Mouse (Mus musculus): ENCODE data around the gene Nfx1.

Gene Nfx1

DNA sequence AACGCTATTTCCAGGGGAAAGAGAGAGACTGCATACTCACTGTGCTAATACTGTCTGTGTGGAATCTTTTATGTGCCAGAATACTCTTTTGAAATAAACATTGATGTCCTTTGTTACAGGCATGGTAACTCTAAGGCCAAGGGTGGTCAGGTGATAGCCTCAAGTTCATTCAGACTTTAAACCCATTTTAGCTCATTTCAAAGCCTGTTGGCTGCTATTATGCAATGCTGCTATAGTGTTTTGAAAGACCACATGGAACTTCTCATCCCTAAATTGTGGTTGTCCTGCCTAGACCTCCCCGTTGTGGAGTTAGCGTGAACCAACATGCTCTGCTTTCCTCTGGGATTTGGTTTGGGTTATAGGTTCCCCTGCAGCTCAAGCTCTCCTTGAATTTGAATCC, 5.0 kb downstream of the Nfx1 start:
- DNase-seq (ENCODE audit: low spot score in 2 of 2) = no peak

DNA sequence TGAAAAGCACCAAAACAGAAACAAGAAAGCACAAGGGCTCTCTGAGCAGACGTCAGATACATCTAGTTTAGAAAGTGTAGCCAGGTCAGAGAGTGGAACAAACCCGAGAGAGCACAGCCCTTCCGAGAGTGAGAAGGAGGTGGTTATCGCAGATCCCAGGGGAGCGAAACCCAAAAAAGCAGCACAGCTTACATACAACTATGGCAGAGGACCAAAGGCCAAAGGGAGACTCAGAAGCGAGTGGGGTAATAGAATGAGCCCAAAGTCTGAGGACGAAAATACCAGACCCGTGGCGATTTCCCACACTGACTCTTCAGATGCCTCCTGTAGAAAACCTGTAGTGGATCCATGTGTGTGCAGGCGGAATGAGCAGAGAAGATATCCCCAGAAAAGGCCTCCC, 5.9 kb downstream of the Nfx1 start:
- DNase-seq (ENCODE audit: low spot score in 2 of 2) = no peak

DNA sequence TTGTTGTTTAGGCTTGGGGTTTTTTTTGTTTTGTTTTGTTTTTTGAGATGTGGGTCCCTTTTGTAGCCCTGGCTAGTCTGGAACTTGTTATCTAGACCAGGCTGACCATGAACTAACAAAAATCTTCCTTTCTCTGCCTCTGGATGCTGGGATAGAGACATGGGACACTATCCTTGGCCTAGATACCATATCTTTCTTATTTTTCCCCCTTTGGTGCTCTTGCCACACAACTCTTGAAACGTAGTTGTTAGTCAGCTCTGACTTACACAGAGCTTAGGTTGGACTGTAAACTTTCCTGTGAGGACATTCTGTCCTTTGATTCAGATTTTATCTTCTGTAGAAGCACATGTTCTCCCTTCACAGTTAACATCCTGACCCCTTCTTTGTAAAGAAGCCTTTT, 8.7 kb downstream of the Nfx1 start:
- DNase-seq (ENCODE audit: low spot score in 2 of 2) = no peak

DNA sequence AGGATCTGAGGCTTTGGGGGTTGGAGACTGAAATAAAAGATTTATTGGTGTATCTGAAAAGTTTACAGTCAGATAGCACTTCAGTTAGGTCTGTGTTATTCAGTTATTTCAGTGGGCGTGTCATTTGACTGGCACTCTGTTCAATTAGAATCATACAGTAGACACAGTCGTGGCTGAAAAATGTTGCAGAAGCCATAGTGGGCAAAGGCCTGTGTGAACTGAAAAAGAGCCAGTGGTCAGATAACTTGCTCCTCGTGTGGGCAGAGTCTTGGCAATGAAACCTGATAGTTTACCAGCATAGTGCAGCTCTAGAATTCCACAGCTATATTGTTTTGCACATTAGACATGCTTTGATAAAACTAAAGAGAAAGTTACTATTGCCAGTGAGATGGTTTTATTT, 11.8 kb downstream of the Nfx1 start:
- no peak for DNase-seq (ENCODE audit: low spot score in 2 of 2)

DNA sequence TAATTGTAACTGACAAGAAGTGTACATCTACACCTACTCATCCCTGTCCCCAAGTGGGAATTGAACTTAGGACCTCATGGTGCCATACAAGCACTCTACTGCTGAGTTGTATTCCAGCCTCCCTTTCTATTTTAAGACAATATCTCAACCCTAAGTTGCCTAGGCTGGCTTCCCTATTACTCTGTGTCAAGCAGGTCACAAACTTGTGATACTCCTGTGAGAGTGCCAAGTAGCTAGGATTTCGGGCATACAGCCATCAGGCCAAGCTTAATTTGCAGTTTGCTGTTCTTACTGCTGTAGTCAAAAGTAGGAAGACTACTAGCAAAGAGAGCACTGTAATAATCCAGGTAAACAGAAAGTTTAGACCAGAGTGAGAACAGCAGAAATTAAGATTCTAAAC, 13.0 kb downstream of the Nfx1 start:
- DNase-seq (ENCODE audit: low spot score in 2 of 2) = no peak

DNA sequence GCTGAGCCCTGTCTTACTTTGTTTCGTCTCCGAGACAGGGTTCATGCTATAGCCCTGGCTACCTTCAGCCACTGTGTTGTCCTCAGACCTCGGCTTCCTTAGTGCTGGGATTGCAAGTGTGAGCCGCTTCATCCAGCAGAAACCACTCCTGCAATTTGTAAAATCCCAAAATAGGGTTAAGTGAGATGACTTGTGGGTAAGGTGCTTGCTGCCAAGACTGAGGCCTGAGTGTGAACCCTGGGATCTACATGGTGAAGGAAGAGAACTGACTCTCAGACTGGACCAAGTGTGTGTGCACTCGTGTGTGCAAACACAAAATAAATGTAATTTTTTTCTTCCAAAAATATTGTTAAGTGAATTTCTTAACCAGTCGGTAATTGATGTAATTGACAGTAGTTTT, 18.9 kb downstream of the Nfx1 start:
- DNase-seq (ENCODE audit: low spot score in 2 of 2) = no peak

DNA sequence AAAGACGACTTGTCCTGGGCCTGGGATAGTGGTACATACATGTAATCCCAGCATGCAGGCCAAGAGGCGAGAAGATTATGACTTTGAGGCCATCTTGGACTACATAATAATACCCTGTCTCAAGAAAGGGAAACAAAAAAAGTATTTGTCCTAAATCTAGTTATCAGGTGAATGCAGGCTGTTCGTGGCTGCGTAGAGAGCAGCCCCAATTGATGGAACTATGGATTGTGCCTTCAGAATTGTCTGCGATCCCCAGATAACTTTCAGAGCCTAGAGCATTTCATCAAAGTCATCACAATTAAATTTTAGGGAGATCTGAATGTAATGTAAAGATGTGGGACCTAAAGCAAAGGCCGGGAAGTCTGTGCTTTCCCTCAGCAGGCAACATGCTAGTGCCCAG, 25.6 kb downstream of the Nfx1 start:
- DNase-seq (ENCODE audit: low spot score in 2 of 2) = no peak

DNA sequence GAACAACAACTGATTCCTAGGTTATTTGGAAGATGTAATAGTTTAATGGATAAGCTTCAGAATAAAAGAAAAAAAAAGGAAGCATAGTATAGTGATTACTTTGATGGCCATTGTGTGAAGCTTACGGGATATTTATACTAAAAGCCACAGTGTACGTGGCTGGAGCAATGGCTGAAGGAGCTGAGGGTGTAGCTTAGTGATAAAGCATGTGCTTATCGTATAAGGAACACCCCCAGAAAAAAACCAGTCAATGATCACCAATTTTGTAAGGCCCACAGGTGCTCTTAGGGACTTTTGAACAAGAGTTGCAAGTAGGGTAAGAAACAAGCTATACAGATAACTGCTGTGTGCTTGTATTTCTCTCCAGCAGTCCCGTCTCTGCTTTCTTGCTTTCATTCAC, 27.2 kb downstream of the Nfx1 start:
- no peak for DNase-seq (ENCODE audit: low spot score in 2 of 2)

DNA sequence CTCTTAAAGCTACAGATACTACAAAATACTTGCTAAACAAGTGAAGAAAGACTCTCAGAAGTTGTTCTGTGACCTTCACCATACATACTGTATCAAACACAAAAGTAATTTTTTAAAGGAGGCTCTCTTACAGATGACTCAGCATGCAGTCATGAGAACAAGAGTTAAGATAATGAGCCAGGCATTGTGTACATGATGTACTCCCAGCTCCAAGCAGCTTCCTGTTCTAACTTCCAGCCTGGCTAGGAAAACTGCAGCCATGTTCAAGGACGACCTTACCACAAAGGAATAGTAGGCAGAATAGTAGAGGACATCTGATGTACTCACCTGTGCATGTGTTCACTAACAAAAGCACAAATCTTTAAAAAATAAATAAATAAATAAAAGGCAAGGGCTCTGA, 29.6 kb downstream of the Nfx1 start:
- DNase-seq (ENCODE audit: low spot score in 2 of 2) = no peak

DNA sequence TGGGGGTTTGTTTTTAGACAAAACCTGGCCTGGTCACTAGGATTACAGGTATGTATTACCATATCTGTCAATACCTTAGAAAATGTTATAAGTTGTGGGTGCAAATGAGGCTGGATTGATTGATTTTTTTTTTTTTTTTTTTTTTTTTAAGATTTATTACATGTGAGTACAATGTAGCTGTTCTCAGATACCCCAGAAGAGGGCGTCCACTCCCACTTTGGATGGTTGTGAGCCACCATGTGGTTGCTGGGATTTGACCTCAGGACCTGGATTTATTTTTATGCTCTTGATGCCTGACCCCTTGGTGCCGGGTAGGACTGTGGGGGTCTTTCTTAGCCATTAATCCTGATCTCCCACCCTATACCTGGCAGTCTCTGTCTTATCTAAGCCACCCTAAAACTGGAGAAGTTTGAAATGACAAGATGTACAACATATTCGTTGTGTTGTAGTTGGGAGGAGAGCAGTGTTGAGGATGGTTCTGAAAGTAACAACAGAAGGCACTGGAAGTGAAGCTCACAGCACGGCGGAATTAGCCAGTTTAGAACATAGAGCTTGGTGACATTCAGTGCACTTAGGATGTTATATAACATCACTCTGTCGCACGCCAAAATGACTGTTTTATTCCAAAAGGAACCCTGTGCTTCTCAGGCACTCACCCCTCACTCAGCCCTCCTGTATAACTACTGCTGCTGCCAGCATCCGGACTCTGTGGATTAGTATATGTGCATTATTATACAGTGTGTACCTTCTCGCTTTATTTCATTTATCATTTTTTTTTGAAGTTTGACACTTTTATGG, 30.3 kb downstream of the Nfx1 start:
- DNase-seq (ENCODE audit: low spot score in 2 of 2) = no peak

DNA sequence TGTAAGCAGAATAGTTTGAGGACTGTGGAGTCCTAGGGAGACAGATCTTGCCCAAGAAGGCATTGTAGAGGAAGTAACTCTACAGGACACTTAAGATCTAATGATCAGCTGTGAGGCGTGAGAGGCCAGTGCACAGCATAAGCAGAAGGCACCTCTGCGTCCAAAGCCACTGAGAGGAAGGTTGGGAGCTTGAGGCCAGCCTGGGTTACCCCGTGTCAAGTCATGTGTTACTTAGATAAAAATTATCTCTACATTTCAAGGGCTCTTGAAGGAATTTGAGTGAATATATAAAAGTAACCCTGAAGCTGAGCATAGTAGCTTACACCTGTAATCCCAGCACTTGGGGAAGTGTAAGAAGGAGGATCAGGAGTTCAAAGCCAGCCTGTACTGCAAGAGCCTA, 42.6 kb downstream of the Nfx1 start:
- no peak for DNase-seq (ENCODE audit: low spot score in 2 of 2)

DNA sequence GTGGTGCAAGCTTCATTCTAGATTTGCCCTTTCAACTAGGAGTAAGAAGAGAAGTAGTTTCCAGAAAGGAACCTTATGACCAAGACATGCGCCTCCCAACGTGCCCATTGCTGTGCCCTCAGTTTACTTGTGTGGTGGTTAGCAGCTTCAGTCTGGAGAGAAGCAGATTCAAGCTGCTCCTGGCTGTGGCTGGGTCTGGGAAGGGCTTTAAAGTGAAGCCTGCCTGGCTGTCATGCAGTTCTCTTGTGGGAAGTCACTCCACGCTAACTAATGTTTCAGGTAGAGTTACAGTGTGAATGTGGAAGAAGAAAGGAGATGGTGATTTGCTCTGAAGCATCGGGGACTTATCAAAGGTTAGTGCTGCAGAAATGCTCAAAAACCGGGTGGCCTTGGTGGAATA, 45.1 kb downstream of the Nfx1 start:
- no peak for DNase-seq (ENCODE audit: low spot score in 2 of 2)

DNA sequence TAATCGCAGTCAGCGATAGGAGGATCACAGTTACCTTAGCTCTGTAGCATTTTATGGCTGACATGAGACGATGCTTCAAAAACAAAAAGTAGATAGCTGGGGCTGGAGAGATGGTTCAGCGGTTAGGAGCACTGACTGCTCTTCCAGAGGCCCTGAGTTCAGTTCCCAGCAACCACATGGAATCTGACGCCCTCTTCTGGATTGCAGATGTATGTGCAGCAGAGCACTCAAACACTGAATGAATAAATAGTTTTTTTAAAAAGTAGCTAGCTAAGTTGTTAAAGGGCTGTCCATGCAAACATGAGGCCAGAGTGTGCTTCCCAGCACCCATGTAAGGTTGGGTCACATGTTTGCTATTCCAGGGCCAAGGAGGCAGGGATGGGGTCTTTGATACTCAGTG, 50.4 kb downstream of the Nfx1 start:
- no peak for DNase-seq (ENCODE audit: low spot score in 2 of 2)

DNA sequence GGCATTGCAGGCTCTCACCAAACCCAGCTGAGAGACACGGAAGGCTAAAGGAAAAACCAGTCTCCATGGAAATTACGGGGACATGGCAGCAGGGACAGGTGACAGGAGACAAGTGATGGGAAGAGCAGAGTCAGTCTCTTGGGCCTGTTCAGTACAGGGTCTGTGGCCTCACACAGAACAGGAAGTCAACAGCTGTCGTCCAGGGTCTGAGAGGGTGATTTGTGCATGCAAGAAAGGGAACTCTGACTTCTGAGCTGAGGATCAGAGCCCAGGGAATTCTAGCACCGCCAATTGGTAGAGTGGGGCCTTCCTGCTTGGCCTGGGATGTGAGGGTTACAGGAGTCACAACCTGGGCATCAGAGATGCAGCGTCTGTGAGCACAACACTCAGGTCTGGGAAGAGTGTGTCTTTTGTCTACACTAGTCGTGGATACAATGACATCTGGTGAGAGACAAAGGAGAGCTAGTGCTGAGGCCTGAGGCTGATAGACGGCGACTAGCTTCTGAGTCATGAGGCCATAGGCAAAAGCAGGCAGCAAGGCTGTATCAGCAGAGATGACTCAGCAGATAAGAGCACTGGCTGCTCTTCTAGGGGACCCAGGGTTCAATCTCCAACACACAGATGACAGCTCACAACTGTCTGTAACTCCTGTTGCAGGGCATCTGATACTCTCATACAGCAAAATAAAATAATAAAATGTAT, 55.5 kb downstream of the Nfx1 start:
- DNase-seq (ENCODE audit: low spot score in 2 of 2) = no peak

DNA sequence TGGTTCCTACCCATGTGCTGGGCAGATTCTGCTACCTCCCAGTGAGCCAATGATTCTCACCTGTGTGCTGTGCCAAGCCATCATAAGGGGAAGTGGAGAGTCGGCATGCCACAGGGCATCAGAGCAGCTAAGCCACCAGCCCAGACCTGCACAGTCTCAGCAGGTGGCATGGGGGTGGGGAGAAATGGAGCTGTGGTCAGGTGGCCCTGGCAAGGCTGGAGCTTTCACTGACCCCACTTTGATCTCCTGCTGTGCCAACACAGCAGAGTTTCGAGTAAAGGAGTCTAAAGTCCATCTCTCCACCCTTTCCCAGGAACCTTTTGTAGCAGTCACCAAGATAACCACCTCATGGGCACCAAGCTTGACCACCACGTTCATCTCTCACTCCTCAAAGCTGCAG, 57.2 kb downstream of the Nfx1 start:
- DNase-seq (ENCODE audit: low spot score in 2 of 2) = no peak

DNA sequence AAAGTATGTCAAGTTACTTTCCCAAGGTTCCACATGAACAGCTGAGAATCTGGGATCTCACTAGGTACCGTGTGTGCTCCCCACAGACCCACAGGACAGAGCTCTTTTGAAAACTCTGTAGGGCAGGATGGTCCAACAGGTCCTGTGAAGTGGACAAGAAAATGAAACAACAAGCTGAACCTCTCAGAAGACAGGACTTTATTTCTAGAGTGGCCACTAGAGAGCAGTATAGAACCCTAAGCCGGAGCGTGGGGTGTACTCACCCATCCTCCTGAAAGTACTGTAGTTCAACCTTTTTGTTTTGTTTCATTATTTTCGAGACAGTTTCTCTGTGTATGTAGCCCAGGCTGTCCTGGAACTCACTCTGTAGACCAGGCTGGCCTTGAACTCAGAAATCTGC, 57.6 kb downstream of the Nfx1 start:
- DNase-seq (ENCODE audit: low spot score in 2 of 2) = no peak

DNA sequence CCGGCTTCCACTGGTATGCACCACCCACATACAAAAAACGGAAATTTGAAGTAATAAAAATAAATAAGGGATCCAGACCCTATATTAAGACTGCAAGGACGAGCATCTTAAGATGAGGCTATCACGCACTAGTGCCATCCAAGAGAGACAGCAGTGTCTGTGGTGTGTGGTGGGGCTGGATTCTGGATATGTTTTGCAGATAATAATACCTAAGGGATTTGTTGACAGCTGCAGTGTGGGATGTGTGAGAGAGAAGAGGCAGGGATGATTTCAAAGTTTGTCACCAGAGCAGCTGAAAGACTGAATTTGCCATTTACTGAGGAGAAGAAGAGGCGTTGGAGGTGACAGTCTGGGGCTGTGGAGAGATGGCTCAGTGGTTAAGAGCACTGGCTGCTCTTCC, 58.7 kb downstream of the Nfx1 start:
- DNase-seq (ENCODE audit: low spot score in 2 of 2) = peak; percentile 47 to 49

DNA sequence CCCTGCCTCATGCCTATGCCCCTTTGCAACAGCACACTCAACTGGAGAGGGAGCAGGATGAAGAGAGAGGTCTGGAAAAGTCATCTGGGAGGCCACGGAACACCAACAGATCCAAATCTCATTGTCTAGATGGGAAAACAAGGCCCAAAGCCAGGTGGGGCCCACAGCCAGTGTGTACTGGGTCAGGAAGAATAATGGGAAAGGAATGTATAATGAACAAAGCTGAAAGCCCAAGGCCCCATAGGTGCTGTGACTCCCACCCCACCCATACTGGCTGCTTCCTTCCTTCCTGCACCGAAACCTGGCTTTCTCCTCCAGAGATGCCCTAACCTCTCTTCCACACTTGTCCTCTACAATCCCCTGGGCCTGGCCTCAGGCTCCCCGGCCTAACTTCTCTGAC, 60.5 kb downstream of the Nfx1 start:
- no peak for DNase-seq (ENCODE audit: low spot score in 2 of 2)

DNA sequence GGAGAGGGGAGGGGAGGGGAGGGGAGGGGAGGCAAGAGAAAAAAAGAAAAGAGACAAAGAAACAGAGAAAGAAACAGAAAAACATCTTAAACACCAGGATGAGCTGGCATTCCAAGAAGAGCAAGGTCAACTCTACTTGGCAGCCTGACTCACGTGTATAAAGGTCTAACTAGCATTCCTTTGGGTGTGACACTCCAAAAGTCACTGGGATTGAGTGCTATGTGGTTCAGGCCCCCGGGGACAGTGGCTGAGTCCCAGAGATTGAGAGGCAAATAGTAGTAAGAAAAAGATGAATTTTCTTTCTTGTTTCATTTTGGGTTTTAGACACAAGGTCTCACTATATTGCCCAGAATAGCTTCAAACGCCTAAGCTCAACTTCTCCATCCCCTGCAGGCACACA, 67.2 kb downstream of the Nfx1 start:
- no peak for DNase-seq (ENCODE audit: low spot score in 2 of 2)

DNA sequence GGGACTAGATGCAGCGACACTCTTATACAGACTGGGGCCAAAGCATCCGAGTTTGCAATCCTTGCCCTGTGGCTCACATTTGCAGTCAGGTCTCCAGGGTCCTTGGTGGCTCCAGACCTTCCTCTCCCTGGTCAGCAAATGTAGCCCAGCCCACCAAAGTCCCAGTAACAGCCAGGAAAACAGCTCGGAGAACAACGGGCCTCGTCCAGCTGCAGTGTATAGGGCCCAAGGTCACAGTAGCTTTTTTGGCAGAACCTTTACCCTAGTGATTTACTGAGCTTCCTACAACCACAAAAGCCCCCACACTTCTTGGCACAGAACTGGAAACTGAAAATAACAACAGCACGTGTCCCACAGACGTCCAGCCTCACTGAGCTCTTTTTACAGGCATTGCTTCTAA, 70.3 kb downstream of the Nfx1 start:
- no peak for DNase-seq (ENCODE audit: low spot score in 2 of 2)

DNA sequence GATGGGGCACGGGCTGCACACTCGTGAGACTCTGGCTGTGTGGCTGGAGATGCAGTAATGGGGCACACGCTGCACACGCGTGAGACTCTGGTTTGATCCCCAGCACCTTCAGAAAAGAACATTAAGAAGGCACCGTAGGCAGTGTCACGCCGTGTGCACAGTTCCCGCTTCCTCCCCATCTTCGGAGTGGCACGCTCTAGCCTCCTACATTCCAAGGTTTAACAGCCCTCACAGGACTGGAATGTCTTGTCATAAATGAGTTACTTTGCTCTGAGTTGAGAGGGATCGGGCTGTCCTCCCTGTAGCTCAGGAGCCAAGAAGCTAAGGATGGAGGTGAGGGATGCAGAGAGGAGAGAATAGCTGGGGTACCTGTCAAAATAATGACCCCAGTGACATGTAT, 72.2 kb downstream of the Nfx1 start:
- DNase-seq (ENCODE audit: low spot score in 2 of 2) = no peak

DNA sequence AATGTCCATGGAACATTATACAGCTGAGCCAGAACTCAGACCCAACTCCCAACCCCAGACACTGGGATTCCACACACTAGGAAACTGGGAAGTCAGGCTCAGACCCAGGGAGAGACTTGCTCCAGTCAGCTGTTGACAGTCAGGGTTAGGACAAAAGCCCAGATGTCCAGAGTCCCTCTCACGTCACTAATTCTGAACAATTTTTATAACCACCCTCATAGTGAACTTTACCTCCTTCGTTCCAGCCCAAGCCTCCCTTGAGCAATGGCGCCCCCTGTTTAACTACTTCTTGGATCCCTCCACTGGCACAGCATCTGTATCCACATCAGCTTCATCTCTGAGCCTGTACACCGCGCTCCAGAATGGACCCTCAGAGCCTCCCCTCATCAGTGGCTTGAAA, 73.3 kb downstream of the Nfx1 start:
- DNase-seq (ENCODE audit: low spot score in 2 of 2) = no peak

DNA sequence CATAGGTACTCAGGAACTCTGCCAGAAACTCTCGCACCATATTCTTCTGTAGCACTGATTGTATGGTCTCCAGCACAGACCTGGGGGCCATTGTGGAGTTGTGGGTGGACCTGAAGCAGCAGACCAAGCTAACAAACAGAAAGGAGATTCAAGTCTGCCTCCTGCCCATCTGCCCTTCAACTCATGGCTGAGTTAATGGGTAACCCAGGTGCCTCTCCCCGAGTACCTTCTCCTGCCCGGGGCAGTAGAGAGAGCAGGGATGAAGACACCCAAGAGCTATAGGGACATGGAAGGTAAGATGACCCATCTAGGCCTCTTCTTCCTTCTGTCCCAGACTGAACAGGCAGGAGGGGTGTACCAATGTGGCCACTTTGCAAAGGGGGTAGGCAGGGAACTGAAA, 74.6 kb downstream of the Nfx1 start:
- no peak for DNase-seq (ENCODE audit: low spot score in 2 of 2)

All from frontal cortex, postnatal 14 days (tissue).